Mouse (Mus musculus) ES-Bruce4 (cell line): ENCODE data around the gene Fam160b1. TPM values are rescaled to one million over a fixed set of nuclear protein-coding genes. Genes with fewer than 3 reads are reported as not detected.

ENCODE experiments used
- H3K27ac ChIP-seq: 2 replicates; pipeline ENCODE4 v1.5.1; 2012; ENCODE audit warnings: low read length, inconsistent platforms; ENCODE audit not compliant: insufficient read depth
- H3K27me3 ChIP-seq: 2 replicates; pipeline ENCODE4 v1.6.1; 2012; ENCODE audit warnings: mild to moderate bottlenecking, low read length, inconsistent platforms; ENCODE audit not compliant: control insufficient read depth, poor library complexity, insufficient read depth, severe bottlenecking
- H3K36me3 ChIP-seq: 2 replicates; pipeline ENCODE4 v1.6.1; 2012; ENCODE audit warnings: inconsistent platforms, mild to moderate bottlenecking, low read length, moderate library complexity; ENCODE audit not compliant: control insufficient read depth, poor library complexity, insufficient read depth, severe bottlenecking
- H3K4me1 ChIP-seq: one replicate; pipeline ENCODE4 v1.8.1; 2011; ENCODE audit warnings: low read length; ENCODE audit not compliant: control insufficient read depth, insufficient read depth
- H3K4me3 ChIP-seq: 2 replicates; pipeline ENCODE4 v1.5.1; 2011; ENCODE audit warnings: low read depth, mild to moderate bottlenecking, low read length
- H3K9ac ChIP-seq: 2 replicates; pipeline ENCODE4 v1.6.1; 2012; ENCODE audit warnings: low read depth, mild to moderate bottlenecking, inconsistent platforms; ENCODE audit not compliant: poor library complexity, severe bottlenecking
- H3K9me3 ChIP-seq: replicated peaks from 2 replicates; pipeline ENCODE4 v1.6.1; 2012; ENCODE audit warnings: mild to moderate bottlenecking, low read length, inconsistent platforms; ENCODE audit not compliant: control insufficient read depth, poor library complexity, insufficient read depth, severe bottlenecking
- CTCF ChIP-seq: IDR thresholded peaks from one replicate; pipeline ENCODE4 v1.8.1; 2011; ENCODE audit warnings: low read depth, low read length
- EP300 ChIP-seq: IDR thresholded peaks from 2 replicates; pipeline ENCODE4 v1.6.1; 2011; ENCODE audit warnings: low read depth, low read length; ENCODE audit not compliant: insufficient read depth
- POLR2A ChIP-seq: IDR thresholded peaks from one replicate; pipeline ENCODE4 v1.8.1; 2011; ENCODE audit warnings: low read length; ENCODE audit not compliant: insufficient read depth
- polyA plus RNA-seq: library from polyadenylated mRNA; stranded (reverse); fragments of >200 nt; gene quantifications from 2 replicates; pipeline ENCODE4 v1.2.4, GENCODE M21; 2011; ENCODE audit warnings: low read depth; ENCODE audit not compliant: missing spikeins, insufficient read depth, insufficient read length

Gene Fam160b1
- polyA plus RNA-seq, 1 experiment: 26.1 TPM

DNA sequence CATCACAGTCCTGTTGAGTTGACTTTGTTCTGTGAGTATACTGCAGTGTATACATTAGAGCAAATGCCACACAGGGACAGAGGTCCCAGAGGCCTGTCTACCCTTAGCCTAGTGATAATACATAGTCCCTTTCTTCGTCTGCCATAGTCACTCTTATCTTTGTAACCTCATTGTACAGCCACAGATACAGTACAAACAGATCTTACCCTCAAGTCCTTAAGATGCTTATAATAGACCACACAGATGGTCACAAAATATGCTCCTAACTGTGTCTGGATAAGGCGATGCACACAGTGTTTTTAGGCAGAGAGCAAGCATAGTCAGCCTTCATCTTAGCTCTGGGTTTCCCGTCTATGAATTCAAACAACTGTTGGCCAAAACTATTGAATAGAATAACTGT lies 43.9 kb upstream of the Fam160b1 start:
- TF ChIP-seq CTCF: no peak
- TF ChIP-seq POLR2A: no peak
- TF ChIP-seq EP300: no peak
- Histone ChIP-seq H3K9me3 (no peaks in the 10 kb centered on the region), H3K4me3 (no peak overlapping the region), H3K4me1 (no peaks in the 10 kb centered on the region), H3K9ac (no peak overlapping the region), H3K36me3 (no peaks in the 10 kb centered on the region), H3K27ac (no peak overlapping the region), H3K27me3 (peaks cover 5% of the 10 kb centered on the region; the same call in 1 of the 2 replicates)

DNA sequence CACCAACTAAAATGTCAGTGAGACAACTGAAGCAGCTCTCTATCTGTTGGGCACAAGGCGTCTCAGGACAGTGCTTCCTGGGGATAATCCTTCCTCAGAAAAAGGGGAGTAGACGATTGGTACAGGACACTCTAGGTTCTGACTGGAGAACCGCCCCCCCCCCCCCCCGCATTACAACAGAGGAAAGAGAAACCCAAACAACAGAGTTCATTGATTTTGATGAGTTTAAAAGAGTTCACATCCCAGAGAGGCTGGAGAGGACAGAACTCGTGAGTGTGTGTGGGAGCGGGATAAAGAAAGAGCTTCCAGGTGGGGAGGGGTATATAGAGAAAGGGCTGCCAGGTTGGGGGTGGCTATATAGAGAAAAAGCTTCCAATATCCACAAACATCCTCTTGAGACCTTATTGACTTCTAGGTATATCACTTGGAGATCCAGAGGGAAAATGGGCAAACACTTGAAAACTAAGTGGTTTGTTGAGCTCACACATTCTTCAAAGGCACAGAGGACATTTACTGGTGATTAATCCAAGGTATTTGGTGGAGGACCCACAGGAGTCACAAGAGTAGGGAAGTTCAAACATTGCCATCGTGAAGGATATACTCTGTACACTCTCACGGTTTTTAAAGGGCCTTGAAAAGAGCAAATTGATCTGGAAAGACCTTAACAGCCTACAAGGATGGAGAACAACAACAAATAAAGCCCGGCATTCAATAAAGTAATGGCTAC lies 39.7 kb upstream of the Fam160b1 start:
- Histone ChIP-seq H3K27me3 (no peaks in the 10 kb centered on the region), H3K4me1 (no peaks in the 10 kb centered on the region), H3K9me3 (no peaks in the 10 kb centered on the region), H3K36me3 (no peaks in the 10 kb centered on the region), H3K27ac (no peak overlapping the region), H3K9ac (no peak overlapping the region), H3K4me3 (no peak overlapping the region)
- no peak for TF ChIP-seq POLR2A
- TF ChIP-seq CTCF: no peak

DNA sequence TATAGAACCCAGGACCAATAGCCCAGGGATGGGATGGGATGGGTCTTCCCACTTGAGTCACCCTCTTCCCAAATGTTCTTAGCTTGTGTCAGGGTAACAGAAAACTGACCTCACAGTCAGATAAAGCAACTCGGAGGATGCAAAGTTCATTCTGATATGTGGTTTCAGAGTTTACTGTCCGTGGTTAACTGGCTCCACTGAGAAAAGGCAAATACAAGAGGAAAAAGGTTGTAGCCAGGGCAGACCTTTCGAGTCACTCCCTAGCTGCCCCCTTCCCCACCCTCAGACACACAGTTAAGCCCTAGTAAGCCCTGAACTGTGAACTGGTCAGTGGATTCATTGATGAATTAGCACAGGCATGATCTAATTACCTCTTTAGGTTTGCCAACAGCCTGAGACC lies 38.6 kb upstream of the Fam160b1 start:
- no peaks in the 10 kb centered on the region for H3K9me3 ChIP-seq
- no peak overlapping the region for H3K27ac ChIP-seq
- no peak overlapping the region for H3K4me3 ChIP-seq
- H3K27me3 ChIP-seq: no peaks in the 10 kb centered on the region
- no peak overlapping the region for H3K9ac ChIP-seq
- no peaks in the 10 kb centered on the region for H3K36me3 ChIP-seq
- H3K4me1 ChIP-seq: no peaks in the 10 kb centered on the region
- no peak for TF ChIP-seq POLR2A
- TF ChIP-seq CTCF: no peak

DNA sequence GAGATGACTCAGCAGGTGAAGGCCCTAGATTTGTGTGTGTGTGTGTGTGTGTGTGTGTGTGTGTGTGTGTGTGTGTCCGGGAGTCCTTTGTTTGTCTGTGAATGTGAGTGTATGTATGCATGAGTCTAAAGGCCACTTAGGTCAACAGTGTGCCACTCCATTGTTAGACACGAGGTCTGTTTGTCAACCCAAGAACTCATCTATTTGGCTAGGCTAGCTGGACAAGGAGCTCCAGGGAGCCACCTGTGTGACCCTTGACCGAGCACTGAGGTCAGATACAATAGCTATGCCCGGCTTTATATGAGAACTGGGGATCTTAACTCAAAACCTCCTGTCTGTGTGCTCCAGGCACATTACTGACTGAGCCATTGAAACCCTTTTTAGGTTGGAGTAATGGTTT lies 38.0 kb upstream of the Fam160b1 start:
- H3K4me1 ChIP-seq: no peaks in the 10 kb centered on the region
- no peaks in the 10 kb centered on the region for H3K9me3 ChIP-seq
- H3K36me3 ChIP-seq: no peaks in the 10 kb centered on the region
- no peaks in the 10 kb centered on the region for H3K27me3 ChIP-seq
- no peak overlapping the region for H3K27ac ChIP-seq
- no peak overlapping the region for H3K9ac ChIP-seq
- TF ChIP-seq POLR2A (no peak), EP300 (no peak), CTCF (no peak)
- no peak overlapping the region for H3K4me3 ChIP-seq

DNA sequence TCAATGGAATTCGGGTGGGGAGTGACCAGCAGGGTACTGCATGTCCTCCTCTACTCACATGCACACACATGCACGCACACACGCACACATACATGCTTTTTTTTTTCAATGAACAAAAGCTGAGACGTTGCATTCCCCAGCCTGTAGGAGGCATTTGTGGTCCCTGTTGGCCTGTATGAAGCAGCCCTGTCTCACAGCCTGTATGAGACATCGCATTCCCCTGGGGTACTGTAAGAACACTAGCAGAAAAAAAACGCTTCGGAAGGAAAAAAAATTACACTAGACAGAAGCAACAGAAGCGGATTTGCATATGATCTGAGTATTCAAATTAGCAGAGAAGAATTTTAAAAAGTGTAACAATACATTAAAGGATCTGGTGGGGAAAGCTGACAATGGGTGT lies 37.4 kb upstream of the Fam160b1 start:
- TF ChIP-seq CTCF (no peak), POLR2A (no peak), EP300 (no peak)
- Histone ChIP-seq H3K27ac (no peak overlapping the region), H3K9me3 (no peaks in the 10 kb centered on the region), H3K4me3 (no peak overlapping the region), H3K9ac (no peak overlapping the region), H3K4me1 (no peaks in the 10 kb centered on the region), H3K36me3 (no peaks in the 10 kb centered on the region), H3K27me3 (no peaks in the 10 kb centered on the region)

DNA sequence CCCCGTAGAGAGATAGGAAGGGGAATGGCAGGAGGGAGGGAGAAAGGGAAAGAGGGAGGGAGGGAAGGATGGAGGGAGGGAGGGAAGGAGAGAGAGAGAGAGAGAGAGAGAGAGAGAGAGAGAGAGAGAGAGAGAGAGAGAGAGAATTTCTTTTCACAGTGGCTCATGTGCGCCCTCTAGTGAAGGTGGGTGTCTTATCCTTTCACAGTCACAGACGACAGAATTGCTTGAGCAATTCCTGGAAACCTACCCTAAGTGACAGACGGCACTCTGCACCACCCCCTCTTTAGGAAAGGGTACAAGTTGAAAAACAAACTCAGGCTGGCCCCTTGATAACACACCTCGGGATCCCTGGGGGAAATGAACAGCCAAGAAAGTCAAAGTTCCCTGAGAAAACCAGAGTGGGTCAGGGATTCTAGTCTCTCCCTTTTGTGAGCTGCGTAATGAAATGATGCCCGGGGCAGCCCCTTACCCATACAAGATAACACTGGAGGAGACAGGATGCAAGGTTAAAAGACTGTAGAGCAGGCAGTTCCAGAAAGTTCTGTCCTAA lies 34.7 kb upstream of the Fam160b1 start:
- Histone ChIP-seq H3K27me3 (no peaks in the 10 kb centered on the region), H3K9ac (no peak overlapping the region), H3K4me1 (no peaks in the 10 kb centered on the region), H3K36me3 (no peaks in the 10 kb centered on the region), H3K4me3 (no peak overlapping the region), H3K27ac (no peak overlapping the region), H3K9me3 (no peaks in the 10 kb centered on the region)
- TF ChIP-seq CTCF (peak; percentile 27), EP300 (no peak)
